Mouse (Mus musculus) spleen, adult 2 months (tissue): Measurements from ENCODE around the gene Eps8l2. TPM values are rescaled to one million over a fixed set of nuclear protein-coding genes. Genes with fewer than 3 reads are reported as not detected.

Experiments used
- DNase-seq, 2 experiments: peaks; one replicate each; pipeline versions ENCODE4 v3.0.0 to v3.0.0-alpha.2; 2012 to 2021; ENCODE audit warnings: low spot score in 2 of 2, low read depth in 1 of 2
- H3K27ac ChIP-seq: fragments of 200-500 bp; 2 replicates; pipeline ENCODE4 v1.5.1; 2012; ENCODE audit warnings: low read length, inconsistent platforms; ENCODE audit not compliant: insufficient read depth
- H3K27me3 ChIP-seq: fragments of 200-500 bp; 2 replicates; pipeline ENCODE4 v1.6.1; 2012; ENCODE audit warnings: mild to moderate bottlenecking, moderate library complexity, low read length, inconsistent platforms; ENCODE audit not compliant: control insufficient read depth, insufficient read depth
- H3K36me3 ChIP-seq: fragments of 200-500 bp; 2 replicates; pipeline ENCODE4 v1.6.1; 2012; ENCODE audit warnings: mild to moderate bottlenecking, low read length, inconsistent platforms; ENCODE audit not compliant: control insufficient read depth, insufficient read depth
- H3K4me1 ChIP-seq: fragments of 200-500 bp; 2 replicates; pipeline ENCODE4 v1.6.1; 2011; ENCODE audit warnings: inconsistent platforms; ENCODE audit not compliant: control insufficient read depth, insufficient read depth, insufficient read length
- H3K4me3 ChIP-seq: fragments of 200-500 bp; 2 replicates; pipeline ENCODE4 v1.5.1; 2011; ENCODE audit warnings: mild to moderate bottlenecking, inconsistent platforms; ENCODE audit not compliant: insufficient read depth, insufficient read length; ENCODE audit errors: extremely low read depth
- CTCF ChIP-seq: fragments of 200-500 bp; IDR thresholded peaks from 2 replicates; pipeline ENCODE4 v1.5.1; 2011; ENCODE audit warnings: mild to moderate bottlenecking, inconsistent platforms; ENCODE audit not compliant: insufficient read depth, insufficient read length, insufficient replicate concordance; ENCODE audit errors: extremely low read depth
- POLR2A ChIP-seq: fragments of 200-500 bp; IDR thresholded peaks from 2 replicates; pipeline ENCODE4 v1.6.1; 2011; ENCODE audit warnings: low read depth, low read length, inconsistent platforms
- WGBS: fragments of 180-500 bp; shearing (Covaris S2); methylation state at CpG from one replicate; pipeline ENCODE4 v1.1.7; 2018; 5-methylcytosine and 5-hydroxymethylcytosine counted together
- polyA plus RNA-seq: library from polyadenylated mRNA; depleted of rRNA; stranded (reverse); fragments of >200 nt; gene quantifications from 2 replicates; pipeline ENCODE4 v1.2.3, GENCODE M21; 2012

Eps8l2 gene
- polyA plus RNA-seq, 1 experiment: 2.5 TPM

DNA sequence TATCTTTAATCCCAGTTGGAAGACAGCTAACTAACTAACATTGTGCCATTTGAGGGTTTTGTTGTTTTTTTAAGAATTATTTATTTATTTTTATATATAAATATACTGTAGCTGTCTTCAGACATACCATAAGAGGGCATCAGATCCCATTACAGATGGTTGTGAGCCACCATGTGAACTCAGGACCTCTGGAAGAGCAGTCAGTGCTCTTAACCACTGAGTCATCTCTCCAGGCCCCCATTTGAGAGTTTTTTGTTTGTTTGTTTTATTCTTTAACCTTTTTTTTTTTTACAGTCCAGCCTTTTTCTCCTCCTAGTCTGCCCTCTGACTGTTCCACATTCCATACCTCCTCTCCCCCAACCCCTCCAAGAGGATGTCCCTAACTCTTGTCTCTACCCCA lies 8.0 kb upstream of the Eps8l2 start:
- no peak overlapping the region for H3K4me3 ChIP-seq
- H3K27me3 ChIP-seq: no peaks in the 10 kb centered on the region
- TF ChIP-seq POLR2A (no peak), CTCF (no peak)
- DNase-seq: no peak
- peaks cover 12% of the 10 kb centered on the region for H3K4me1 ChIP-seq
- peaks cover 16% of the 10 kb centered on the region for H3K36me3 ChIP-seq
- no peak overlapping the region for H3K27ac ChIP-seq

DNA sequence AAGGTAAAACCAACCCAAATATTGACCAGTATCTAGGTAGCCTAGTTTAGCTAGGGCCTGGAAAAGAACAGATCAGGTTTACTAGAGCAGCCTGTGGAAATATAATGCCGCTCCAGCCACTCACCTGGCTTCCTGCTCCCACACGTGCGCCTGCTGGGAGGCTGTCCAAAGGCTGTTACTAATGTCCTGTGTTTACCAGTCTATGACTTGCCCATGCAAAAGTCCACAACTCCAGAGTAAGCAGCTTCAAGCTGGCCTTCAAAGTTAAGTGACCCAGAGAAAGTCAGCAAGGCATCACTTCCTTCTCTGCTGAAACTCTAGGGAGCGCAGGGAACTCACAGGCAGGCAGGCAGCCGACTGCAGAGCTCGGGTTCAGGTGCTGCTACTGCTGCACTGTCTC lies 6.7 kb upstream of the Eps8l2 start:
- no peak for TF ChIP-seq POLR2A
- no peak for TF ChIP-seq CTCF
- Histone ChIP-seq H3K4me3 (no peak overlapping the region), H3K27me3 (no peaks in the 10 kb centered on the region), H3K36me3 (peaks cover 16% of the 10 kb centered on the region), H3K4me1 (peaks cover 5% of the 10 kb centered on the region), H3K27ac (no peak overlapping the region)
- WGBS: 79% methylated on average over 6 of the region's 6 CpGs
- DNase-seq: no peak

DNA sequence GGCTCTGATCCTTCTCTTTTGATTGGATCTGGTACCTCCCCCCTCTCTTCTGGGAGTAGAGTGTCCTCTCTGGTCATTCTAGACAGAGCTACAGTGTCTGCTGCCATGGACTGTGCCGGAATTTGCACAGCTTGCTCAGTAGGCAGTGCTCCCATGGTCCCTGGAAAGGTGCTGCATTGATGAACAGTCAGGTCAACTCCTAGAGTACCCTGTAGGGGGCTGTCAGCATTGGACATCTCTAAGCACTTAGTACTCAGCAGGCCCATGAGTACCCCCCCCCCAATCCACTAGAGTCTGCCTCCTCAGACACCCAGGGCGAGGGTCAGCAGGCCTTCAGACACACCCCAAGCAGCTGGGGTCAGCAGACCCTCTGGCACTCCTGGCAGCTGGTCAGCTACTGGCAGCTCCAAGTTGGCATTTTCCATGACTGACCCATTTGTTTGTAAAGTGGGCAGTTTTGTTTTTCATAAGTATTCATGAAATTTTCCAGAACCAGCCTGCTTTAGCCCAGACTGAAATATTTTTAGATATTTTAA lies 3.6 kb upstream of the Eps8l2 start:
- H3K36me3 ChIP-seq: peaks cover 16% of the 10 kb centered on the region
- 98% methylated on average over 2 of the region's 2 CpGs for WGBS
- no peak overlapping the region for H3K27ac ChIP-seq
- no peak for DNase-seq
- H3K4me3 ChIP-seq: no peak overlapping the region
- TF ChIP-seq POLR2A: no peak
- no peak for TF ChIP-seq CTCF
- peaks cover 14% of the 10 kb centered on the region; the same call in 1 of the 2 replicates for H3K4me1 ChIP-seq
- H3K27me3 ChIP-seq: no peaks in the 10 kb centered on the region

DNA sequence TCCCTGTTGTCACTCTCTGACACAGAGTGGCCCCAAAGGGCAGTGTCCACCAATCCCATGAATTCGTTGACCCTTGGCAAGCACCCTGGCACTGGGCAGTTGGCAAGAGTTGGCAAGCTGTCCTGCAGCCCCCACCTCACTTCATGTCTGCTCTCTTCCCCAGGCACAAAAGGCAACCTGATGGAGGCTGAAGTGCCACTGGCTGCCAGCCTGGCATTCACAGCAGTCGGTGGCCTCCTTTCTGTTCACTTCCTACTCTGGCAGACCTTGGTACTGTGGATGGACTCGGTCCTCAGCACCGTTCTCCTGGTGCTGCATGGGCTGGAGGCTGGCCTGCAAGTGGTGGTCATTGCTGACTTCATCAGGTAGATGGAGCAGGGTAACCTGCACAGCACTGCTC lies 3.0 kb upstream of the Eps8l2 start:
- Histone ChIP-seq H3K4me1 (peaks cover 14% of the 10 kb centered on the region; the same call in 1 of the 2 replicates), H3K27me3 (no peaks in the 10 kb centered on the region), H3K27ac (no peak overlapping the region), H3K36me3 (peaks cover 16% of the 10 kb centered on the region), H3K4me3 (no peak overlapping the region)
- WGBS: 93% methylated on average over 4 of the region's 4 CpGs
- TF ChIP-seq POLR2A: no peak
- no peak for TF ChIP-seq CTCF
- no peak for DNase-seq

DNA sequence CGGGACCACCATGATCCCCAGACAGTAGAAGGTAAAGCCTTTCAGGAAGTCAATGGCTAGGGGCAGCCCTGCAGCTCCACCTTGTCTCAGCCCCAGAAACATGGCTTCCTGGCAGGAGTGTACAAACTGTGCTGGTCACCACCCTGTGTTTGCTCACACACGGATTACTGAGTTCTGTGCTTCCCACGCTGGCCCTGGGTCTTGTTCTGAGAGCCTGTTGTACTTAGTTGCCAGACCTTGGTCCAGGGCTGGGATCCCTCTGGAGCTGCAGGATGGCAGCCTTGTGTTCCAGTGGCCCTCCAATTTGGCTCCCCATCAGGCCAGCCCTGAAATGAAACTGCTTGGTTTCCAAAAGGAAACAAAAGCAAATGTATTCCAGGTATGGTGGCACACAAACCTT lies 2.4 kb upstream of the Eps8l2 start:
- Histone ChIP-seq H3K27ac (no peak overlapping the region), H3K27me3 (no peaks in the 10 kb centered on the region), H3K4me3 (no peak overlapping the region), H3K36me3 (peaks cover 16% of the 10 kb centered on the region), H3K4me1 (peaks cover 14% of the 10 kb centered on the region; the same call in 1 of the 2 replicates)
- TF ChIP-seq CTCF (no peak), POLR2A (no peak)
- no peak for DNase-seq
- 91% methylated on average over 3 of the region's 3 CpGs for WGBS

DNA sequence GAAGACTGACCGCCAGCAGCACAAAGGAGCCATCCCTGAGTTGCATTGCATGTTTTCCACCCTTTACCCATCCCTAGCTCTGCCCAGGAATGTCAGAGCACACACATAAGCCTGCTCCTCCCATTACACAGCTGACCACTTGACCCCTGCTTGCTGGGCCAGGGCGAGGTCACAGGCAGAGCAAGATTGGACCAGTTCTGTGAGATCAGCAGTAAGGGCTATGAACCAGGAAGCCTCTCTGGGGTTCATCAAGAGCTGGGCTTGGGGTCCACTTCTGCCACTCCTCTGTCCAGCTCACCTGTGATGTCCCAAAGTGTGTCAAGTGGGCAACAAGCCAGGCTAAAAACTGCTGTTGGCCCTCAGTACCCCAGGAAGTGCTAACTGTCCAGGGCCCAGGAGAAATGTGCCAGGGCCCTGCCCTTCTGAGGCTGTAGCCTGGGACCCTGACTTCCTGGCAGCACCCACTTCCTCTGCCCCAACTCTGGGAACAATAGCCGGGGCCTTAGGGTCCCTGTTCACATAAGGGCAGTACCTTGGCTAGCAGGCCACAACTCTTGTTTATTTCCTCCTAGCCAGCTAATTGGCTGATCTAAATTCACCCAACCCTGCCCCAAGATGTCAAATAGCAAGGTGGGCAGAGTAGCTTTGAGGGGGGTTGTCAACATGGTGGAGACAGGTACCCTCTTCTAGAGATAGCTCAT lies 814 bp upstream of the Eps8l2 start:
- 61% methylated on average over 3 of the region's 3 CpGs for WGBS
- Histone ChIP-seq H3K27me3 (no peaks in the 10 kb centered on the region), H3K4me3 (no peak overlapping the region), H3K4me1 (peaks cover 14% of the 10 kb centered on the region; the same call in 1 of the 2 replicates), H3K36me3 (peaks cover 9% of the 10 kb centered on the region), H3K27ac (no peak overlapping the region)
- DNase-seq: no peak
- no peak for TF ChIP-seq CTCF
- TF ChIP-seq POLR2A: no peak
